Mouse (Mus musculus) gastrocnemius, adult 18-20 months (tissue): ENCODE data around the gene Pax8. TPM values are rescaled to one million over a fixed set of nuclear protein-coding genes. Genes with fewer than 3 reads are reported as not detected.
A peak's percentile ranks its signal among the peaks of the same experiment; 100 is the strongest.

Experiments used
- DNase-seq: peaks from one replicate; pipeline ENCODE4 v3.0.0; 2021; ENCODE audit warnings: low spot score
- total RNA-seq, 2 experiments: library from RNA; stranded (reverse); gene quantifications; 2 replicates each; pipeline ENCODE4 v1.2.3; 2021

Gene Pax8
- total RNA-seq, 2 experiments from 2014 or later: not detected

GRCm38 (mm10) chr2:24416668-24417067 is 58.7 kb downstream of the Pax8 start:
- no peak for DNase-seq

- no peak for DNase-seq
Measured at GRCm38 (mm10) chr2:24413677-24414076, 61.7 kb downstream of the Pax8 start.

- DNase-seq: no peak
Measured at GRCm38 (mm10) chr2:24413172-24413571, 62.2 kb downstream of the Pax8 start.

GRCm38 (mm10) chr2:24409166-24409565 is 66.2 kb downstream of the Pax8 start:
- DNase-seq: peak; percentile 56

- no peak for DNase-seq
Measured at GRCm38 (mm10) chr2:24407701-24408485, 67.5 kb downstream of the Pax8 start.

- peak; percentile 57 for DNase-seq
Measured at GRCm38 (mm10) chr2:24405345-24406012, 69.9 kb downstream of the Pax8 start.

GRCm38 (mm10) chr2:24400711-24401110 is 74.7 kb downstream of the Pax8 start:
- no peak for DNase-seq

- no peak for DNase-seq
Measured at GRCm38 (mm10) chr2:24397115-24397514, 78.3 kb downstream of the Pax8 start.

- no peak for DNase-seq
Measured at GRCm38 (mm10) chr2:24393251-24393650, 82.1 kb downstream of the Pax8 start.

- DNase-seq: no peak
Measured at GRCm38 (mm10) chr2:24387361-24388283, 87.8 kb downstream of the Pax8 start.

GRCm38 (mm10) chr2:24386964-24387320 is 88.5 kb downstream of the Pax8 start:
- no peak for DNase-seq

- DNase-seq: no peak
Measured at GRCm38 (mm10) chr2:24386158-24386963, 89.0 kb downstream of the Pax8 start.

- no peak for DNase-seq
Measured at GRCm38 (mm10) chr2:24385111-24385961, 90.1 kb downstream of the Pax8 start.

- no peak for DNase-seq
Measured at GRCm38 (mm10) chr2:24384393-24384792, 91.0 kb downstream of the Pax8 start.

- DNase-seq: no peak
Measured at GRCm38 (mm10) chr2:24383636-24384035, 91.8 kb downstream of the Pax8 start.

GRCm38 (mm10) chr2:24382456-24383230 is 92.8 kb downstream of the Pax8 start:
- no peak for DNase-seq

- DNase-seq: no peak
Measured at GRCm38 (mm10) chr2:24378747-24379450, 96.5 kb downstream of the Pax8 start.
